Mouse (Mus musculus): ENCODE measurements at regions not wholly inside any gene's neighbourhood (a gene's known extent, or its start where the extent isn't known, plus 50 kb on each side); places are given as distances from the start of the nearest gene placed in this dataset.

- dilution Hi-C loops (cut with MboI; ENCODE audit: extremely low pct_ligation_motif_present, extremely low pct_unique_long_range_greater_than_20kb, low sequenced_read_pairs), result no loop called here
- in situ Hi-C loops (cut with MboI; ENCODE audit: low pct_ligation_motif_present, low pct_unique_long_range_greater_than_20kb, low sequenced_read_pairs), result no loop called here
- H3K4me2 ChIP-seq (ENCODE audit: insufficient read depth, low read depth, poor library complexity, severe bottlenecking), result no peak overlapping the region
Measured at GRCm38 (mm10) chr3:128040407-128041115, 144.4 kb upstream of the Fam241a start.

GRCm38 (mm10) chr3:128039185-128039584, 143.1 kb upstream of the Fam241a start:
- no peak for DNase-seq (ENCODE audit: extremely low read depth)
- Histone ChIP-seq H3K4me1 (ENCODE audit: control insufficient read depth in 1 of 2, insufficient read depth in 2 of 2) (peaks cover 0 to 11% of the 10 kb centered on the region in 2 experiments; a peak in 2 of 4 replicates), H3K9ac (ENCODE audit: insufficient read depth, low read depth) (no peak overlapping the region), H3K27ac (ENCODE audit: insufficient read depth, low read depth) (no peak overlapping the region), H3K27me3 (replicated peaks) (no peaks in the 10 kb centered on the region), H3K79me2 (replicated peaks; ENCODE audit: control insufficient read depth, extremely low read depth, insufficient read depth, poor library complexity, severe bottlenecking) (no peaks in the 10 kb centered on the region), H3K4me2 (ENCODE audit: insufficient read depth, low read depth, poor library complexity, severe bottlenecking) (no peak overlapping the region), H3K36me3 (replicated peaks in 1 of 2; ENCODE audit: control insufficient read depth in 1 of 2, insufficient read depth in 1 of 2, low read length in 1 of 2) (no peaks in the 10 kb centered on the region), H3K9me3 (replicated peaks; ENCODE audit: low read length) (no peaks in the 10 kb centered on the region), H3K4me3 (replicated peaks in 1 of 3; ENCODE audit: low read depth in 2 of 3, low read length in 2 of 3, poor library complexity in 1 of 3) (no peak overlapping the region)
- TF ChIP-seq KAT2A (IDR thresholded peaks at IDR 0.05; ENCODE audit: insufficient replicate concordance, low read length) (no peak), CTCF (conservative IDR thresholded peaks at IDR 0.05 in 1 of 2, IDR thresholded peaks at IDR 0.05 in 1 of 2; ENCODE audit: low read depth in 2 of 2, low read length in 2 of 2) (no peak), PAX5 (IDR thresholded peaks at IDR 0.05; ENCODE audit: low read length) (no peak), HCFC1 (IDR thresholded peaks at IDR 0.05; ENCODE audit: low read depth, low read length) (no peak), CHD2 (IDR thresholded peaks at IDR 0.05; ENCODE audit: low read length) (no peak), MXI1 (IDR thresholded peaks at IDR 0.05; ENCODE audit: low read depth, low read length) (no peak), MEF2A (IDR thresholded peaks at IDR 0.05; ENCODE audit: borderline replicate concordance, low read depth, low read length) (no peak), USF2 (conservative IDR thresholded peaks at IDR 0.05; ENCODE audit: low read depth, low read length) (no peak), SIN3A (IDR thresholded peaks at IDR 0.05; ENCODE audit: low read length) (no peak), SMC3 (IDR thresholded peaks at IDR 0.05; ENCODE audit: low read depth, low read length) (no peak), GABPA (IDR thresholded peaks at IDR 0.05; ENCODE audit: insufficient replicate concordance, low read depth, low read length) (no peak), UBTF (IDR thresholded peaks at IDR 0.05; ENCODE audit: low read depth, low read length) (no peak), TBP (conservative IDR thresholded peaks at IDR 0.05; ENCODE audit: low read depth, low read length) (no peak), EP300 (IDR thresholded peaks at IDR 0.05; ENCODE audit: low read length) (no peak), ZKSCAN1 (IDR thresholded peaks at IDR 0.05; ENCODE audit: borderline replicate concordance, low read depth, low read length) (no peak)
- in situ Hi-C loops (cut with MboI; ENCODE audit: low pct_ligation_motif_present, low pct_unique_long_range_greater_than_20kb, low sequenced_read_pairs), result no loop called here
- dilution Hi-C loops (cut with MboI; ENCODE audit: extremely low pct_ligation_motif_present, extremely low pct_unique_long_range_greater_than_20kb, low sequenced_read_pairs), result no loop called here

More at GRCm38 (mm10) chr3:128040407-128041115, 144.4 kb upstream of the Fam241a start:
- H3K9ac ChIP-seq (ENCODE audit: insufficient read depth, low read depth), result no peak overlapping the region
- H3K27me3 ChIP-seq (replicated peaks), result no peaks in the 10 kb centered on the region
- no peak for TF ChIP-seq BHLHE40 (IDR thresholded peaks at IDR 0.05; ENCODE audit: low read depth, low read length)
- 0 out of 2 replicates have a peak, but pooled peaks have one; percentile 8 for TF ChIP-seq ZNF384 (IDR thresholded peaks at IDR 0.05; ENCODE audit: low read depth, low read length)
- H3K4me3 ChIP-seq (replicated peaks in 1 of 3; ENCODE audit: low read depth in 2 of 3, low read length in 2 of 3, poor library complexity in 1 of 3), result no peak overlapping the region
- peak; percentile 21 for DNase-seq (ENCODE audit: extremely low read depth)
- H3K36me3 ChIP-seq (replicated peaks in 1 of 2; ENCODE audit: control insufficient read depth in 1 of 2, insufficient read depth in 1 of 2, low read length in 1 of 2), result no peaks in the 10 kb centered on the region
- no peak overlapping the region for H3K27ac ChIP-seq (ENCODE audit: insufficient read depth, low read depth)
- no peaks in the 10 kb centered on the region for H3K79me2 ChIP-seq (replicated peaks; ENCODE audit: control insufficient read depth, extremely low read depth, insufficient read depth, poor library complexity, severe bottlenecking)
- H3K4me1 ChIP-seq (ENCODE audit: control insufficient read depth in 1 of 2, insufficient read depth in 2 of 2), result peaks cover 0 to 11% of the 10 kb centered on the region in 2 experiments; a peak in 2 of 4 replicates
- H3K9me3 ChIP-seq (replicated peaks; ENCODE audit: low read length), result peaks cover 2% of the 10 kb centered on the region
